Mouse (Mus musculus) kidney, adult 2 months (tissue): Measurements from ENCODE around the gene Mdh1. TPM values are rescaled to one million over a fixed set of nuclear protein-coding genes. Genes with fewer than 3 reads are reported as not detected.
"Not testable (repeated sequence)": the region's sequence is repeated elsewhere in the genome, so short reads cannot be mapped to it uniquely, and the experiment has no call there.

Experiments used
- DNase-seq: peaks from one replicate; pipeline ENCODE4 v3.0.0; 2021
- H3K27ac ChIP-seq: fragments of 200-500 bp; 2 replicates; pipeline ENCODE4 v1.5.1; 2012; ENCODE audit warnings: low read depth, low read length, control low read depth, inconsistent platforms; ENCODE audit not compliant: insufficient read depth
- H3K27me3 ChIP-seq: fragments of 200-500 bp; replicated peaks from 2 replicates; pipeline ENCODE4 v1.6.1; 2012; ENCODE audit warnings: mild to moderate bottlenecking, moderate library complexity, low read length, inconsistent platforms; ENCODE audit not compliant: control insufficient read depth, insufficient read depth
- H3K36me3 ChIP-seq: fragments of 200-500 bp; 2 replicates; pipeline ENCODE4 v1.6.1; 2012; ENCODE audit warnings: mild to moderate bottlenecking, moderate library complexity, low read length, inconsistent platforms; ENCODE audit not compliant: control insufficient read depth, insufficient read depth
- H3K4me1 ChIP-seq: fragments of 200-500 bp; 2 replicates; pipeline ENCODE4 v1.6.1; 2011; ENCODE audit warnings: low read length; ENCODE audit not compliant: control insufficient read depth, insufficient read depth
- H3K4me3 ChIP-seq: fragments of 200-500 bp; 2 replicates; pipeline ENCODE4 v1.5.1; 2011; ENCODE audit warnings: mild to moderate bottlenecking, low read depth, low read length, control low read depth; ENCODE audit not compliant: insufficient read depth
- CTCF ChIP-seq: fragments of 200-500 bp; conservative IDR thresholded peaks from 2 replicates; pipeline ENCODE4 v1.5.1; 2011; ENCODE audit warnings: low read depth, mild to moderate bottlenecking, control low read depth, low read length, moderate library complexity, mixed read lengths; ENCODE audit not compliant: insufficient read depth, insufficient read length
- POLR2A ChIP-seq: fragments of 200-500 bp; IDR thresholded peaks from one replicate; pipeline ENCODE4 v1.6.1; 2011; ENCODE audit warnings: low read depth, low read length, control low read depth
- WGBS: fragments of 180-500 bp; shearing (Covaris S2); methylation state at CpG from one replicate; pipeline ENCODE4 v1.1.7; 2018; 5-methylcytosine and 5-hydroxymethylcytosine counted together
- polyA plus RNA-seq: library from polyadenylated mRNA; depleted of rRNA; stranded (reverse); fragments of >200 nt; gene quantifications from 2 replicates; pipeline ENCODE4 v1.2.3, GENCODE M21; 2012

Mdh1 gene
- polyA plus RNA-seq, 1 experiment = 1,136 TPM

GRCm38 (mm10) chr11:21546671-21547070 is 25.5 kb downstream of the Mdh1 start:
- Histone ChIP-seq H3K4me3 (no peak overlapping the region), H3K4me1 (peaks cover 11% of the 10 kb centered on the region), H3K27me3 (no peaks in the 10 kb centered on the region), H3K36me3 (no peaks in the 10 kb centered on the region), H3K27ac (no peak overlapping the region)
- 45% methylated on average over 1 of the region's 1 CpGs for WGBS
- no peak for DNase-seq
- TF ChIP-seq POLR2A (no peak), CTCF (no peak)

GRCm38 (mm10) chr11:21545951-21546350 is 26.2 kb downstream of the Mdh1 start:
- no peak for DNase-seq
- H3K27me3 ChIP-seq = no peaks in the 10 kb centered on the region
- no peak overlapping the region for H3K27ac ChIP-seq
- peaks cover 9% of the 10 kb centered on the region for H3K4me1 ChIP-seq
- no peaks in the 10 kb centered on the region for H3K36me3 ChIP-seq
- H3K4me3 ChIP-seq = no peak overlapping the region
- TF ChIP-seq CTCF = no peak
- TF ChIP-seq POLR2A = no peak

- no peak overlapping the region for H3K27ac ChIP-seq
These were observed 27.1 kb downstream of the Mdh1 start for GRCm38 (mm10) chr11:21545021-21545420.

GRCm38 (mm10) chr11:21542731-21543130 is 29.4 kb downstream of the Mdh1 start:
- no peak for DNase-seq
- H3K27me3 ChIP-seq = no peaks in the 10 kb centered on the region
- 80% methylated on average over 5 of the region's 5 CpGs for WGBS

More at GRCm38 (mm10) chr11:21545021-21545420, 27.1 kb downstream of the Mdh1 start:
- no peak for DNase-seq
- H3K4me1 ChIP-seq = peaks cover 6% of the 10 kb centered on the region; the same call in 1 of the 2 replicates
- WGBS = 74% methylated on average over 2 of the region's 2 CpGs
- H3K36me3 ChIP-seq = no peaks in the 10 kb centered on the region
- H3K27me3 ChIP-seq = no peaks in the 10 kb centered on the region
- H3K4me3 ChIP-seq = no peak overlapping the region
- TF ChIP-seq CTCF = no peak

GRCm38 (mm10) chr11:21540622-21541021 is 31.5 kb downstream of the Mdh1 start:
- TF ChIP-seq POLR2A (no peak), CTCF (no peak)
- H3K27ac ChIP-seq = peak overlapping the region; percentile 12; the same call in 1 of the 2 replicates
- peak; percentile 53 for DNase-seq
- H3K4me1 ChIP-seq = peaks cover 6% of the 10 kb centered on the region; the same call in 1 of the 2 replicates
- 55% methylated on average over 2 of the region's 2 CpGs for WGBS
- H3K4me3 ChIP-seq = no peak overlapping the region
- no peaks in the 10 kb centered on the region for H3K36me3 ChIP-seq
- no peaks in the 10 kb centered on the region for H3K27me3 ChIP-seq

More at GRCm38 (mm10) chr11:21542731-21543130, 29.4 kb downstream of the Mdh1 start:
- Histone ChIP-seq H3K27ac (no peak overlapping the region), H3K4me3 (no peak overlapping the region), H3K36me3 (no peaks in the 10 kb centered on the region), H3K4me1 (peaks cover 6% of the 10 kb centered on the region; the same call in 1 of the 2 replicates)
- TF ChIP-seq CTCF (no peak), POLR2A (no peak)

- no peak overlapping the region for H3K4me3 ChIP-seq
- H3K27ac ChIP-seq = no peak overlapping the region; the same call in 1 of the 2 replicates
- H3K36me3 ChIP-seq = no peaks in the 10 kb centered on the region
- no peak for DNase-seq
- WGBS = 69% methylated on average over 2 of the region's 2 CpGs
- TF ChIP-seq POLR2A (no peak), CTCF (no peak)
- H3K4me1 ChIP-seq = peaks cover 6% of the 10 kb centered on the region; the same call in 1 of the 2 replicates
- H3K27me3 ChIP-seq = no peaks in the 10 kb centered on the region
These were observed 32.1 kb downstream of the Mdh1 start for GRCm38 (mm10) chr11:21540072-21540471.

GRCm38 (mm10) chr11:21530856-21531255 is 41.3 kb downstream of the Mdh1 start:
- not testable (repeated sequence) for DNase-seq, H3K27me3 ChIP-seq, H3K27ac ChIP-seq, H3K36me3 ChIP-seq, H3K4me1 ChIP-seq, H3K4me3 ChIP-seq
- WGBS = 84% methylated on average over 2 of the region's 2 CpGs

- 56% methylated on average over 2 of the region's 2 CpGs for WGBS
- Histone ChIP-seq H3K4me1 (no peaks in the 10 kb centered on the region), H3K27me3 (no peaks in the 10 kb centered on the region), H3K4me3 (no peak overlapping the region), H3K36me3 (no peaks in the 10 kb centered on the region), H3K27ac (no peak overlapping the region)
- DNase-seq = no peak
- no peak for TF ChIP-seq POLR2A
- TF ChIP-seq CTCF = no peak
These were observed 43.3 kb downstream of the Mdh1 start for GRCm38 (mm10) chr11:21528676-21529394.
